Mouse (Mus musculus) embryo, embryonic 10.5 days (tissue): ENCODE results near the gene Lima1.
"Not testable (repeated sequence)": the region's sequence is repeated elsewhere in the genome, so short reads cannot be mapped to it uniquely, and the experiment has no call there.

Source experiments
- DNase-seq: peaks from one replicate; pipeline ENCODE4 v3.0.0-alpha.2; 2015; ENCODE audit warnings: low spot score

Lima1 gene

GRCm38 (mm10) chr15:99875334-99875869, at the start of gene Lima1:
Lima1 (minus strand) TSS chr15:99875456.
- peak; percentile 93 for DNase-seq

- no peak for DNase-seq
These were observed 44.4 kb upstream of the Lima1 start for GRCm38 (mm10) chr15:99919601-99920158.

- DNase-seq, result no peak
These were observed 42.0 kb upstream of the Lima1 start for GRCm38 (mm10) chr15:99917264-99917663.

- DNase-seq, result no peak
These were observed 39.4 kb upstream of the Lima1 start for GRCm38 (mm10) chr15:99914613-99915012.

- no peak for DNase-seq
These were observed 36.5 kb upstream of the Lima1 start for GRCm38 (mm10) chr15:99911785-99912184.

GRCm38 (mm10) chr15:99909339-99909996, 34.2 kb upstream of the Lima1 start:
- peak; percentile 63 for DNase-seq

GRCm38 (mm10) chr15:99907514-99907913, 32.3 kb upstream of the Lima1 start:
- no peak for DNase-seq

GRCm38 (mm10) chr15:99907041-99907440, 31.8 kb upstream of the Lima1 start:
- no peak for DNase-seq

- DNase-seq, result no peak
These were observed 29.6 kb upstream of the Lima1 start for GRCm38 (mm10) chr15:99904841-99905240.

- peak; percentile 93 for DNase-seq
These were observed 29.1 kb upstream of the Lima1 start for GRCm38 (mm10) chr15:99904333-99904732.

GRCm38 (mm10) chr15:99903227-99903626, 28.0 kb upstream of the Lima1 start:
- no peak for DNase-seq

- no peak for DNase-seq
These were observed 27.5 kb upstream of the Lima1 start for GRCm38 (mm10) chr15:99902786-99903185.

GRCm38 (mm10) chr15:99896621-99897020, 21.4 kb upstream of the Lima1 start:
- DNase-seq, result no peak

- no peak for DNase-seq
These were observed 16.1 kb upstream of the Lima1 start for GRCm38 (mm10) chr15:99891355-99891754.

GRCm38 (mm10) chr15:99890412-99891236, 15.4 kb upstream of the Lima1 start:
- no peak for DNase-seq

- no peak for DNase-seq
These were observed 14.1 kb upstream of the Lima1 start for GRCm38 (mm10) chr15:99889275-99889874.

- DNase-seq, result not testable (repeated sequence)
These were observed 11.9 kb upstream of the Lima1 start for GRCm38 (mm10) chr15:99887130-99887529.

GRCm38 (mm10) chr15:99884038-99884437, 8.8 kb upstream of the Lima1 start:
- no peak for DNase-seq

GRCm38 (mm10) chr15:99878541-99878940, 3.3 kb upstream of the Lima1 start:
- no peak for DNase-seq

GRCm38 (mm10) chr15:99874612-99875333, 483 bp downstream of the Lima1 start:
- peak; percentile 29 for DNase-seq

GRCm38 (mm10) chr15:99872543-99872942, 2.7 kb downstream of the Lima1 start:
- DNase-seq, result no peak

GRCm38 (mm10) chr15:99867654-99868053, 7.6 kb downstream of the Lima1 start:
- DNase-seq, result no peak
